Mouse (Mus musculus) stomach, postnatal 0 days (tissue): ENCODE data around the gene Pakap.

ENCODE experiments used
- CTCF ChIP-seq: IDR thresholded peaks from 2 replicates; pipeline ENCODE4 v1.5.1; 2016; ENCODE audit warnings: antibody characterized with exemption, low read depth, mild to moderate bottlenecking, moderate library complexity
- EP300 ChIP-seq: optimal IDR thresholded peaks from 2 replicates; pipeline ENCODE3; 2016; ENCODE audit warnings: antibody characterized with exemption

- TF ChIP-seq CTCF (no peak), EP300 (no peak)
Measured at GRCm38 (mm10) chr4:57895140-57895539, 327.2 kb downstream of the Pakap start.
